Mouse (Mus musculus) monocyte, adult 5-6 weeks (primary cell): ENCODE results near the gene Emc4. TPM values are rescaled to one million over a fixed set of nuclear protein-coding genes. Genes with fewer than 3 reads are reported as not detected.
A peak's percentile ranks its signal among the peaks of the same experiment; 100 is the strongest.

Experiments used
- ATAC-seq: fragments of 153-309, 156-312 bp; replicated peaks from 2 replicates; pipeline ENCODE4 v1.8.0; 2017; ENCODE audit warnings: mild to moderate bottlenecking; ENCODE audit not compliant: low TSS enrichment, insufficient number of reproducible peaks, severe bottlenecking, poor library complexity, low FRiP score
- total RNA-seq: library from RNA; stranded (forward); fragments of 200-1000, 200-491, 200-594 nt; gene quantifications from 3 replicates; pipeline ENCODE4 v1.2.3, GENCODE M21; 2017

Gene Emc4
- total RNA-seq: 33.5 to 44.1 TPM (median 34.3 TPM) in 3 replicates

DNA sequence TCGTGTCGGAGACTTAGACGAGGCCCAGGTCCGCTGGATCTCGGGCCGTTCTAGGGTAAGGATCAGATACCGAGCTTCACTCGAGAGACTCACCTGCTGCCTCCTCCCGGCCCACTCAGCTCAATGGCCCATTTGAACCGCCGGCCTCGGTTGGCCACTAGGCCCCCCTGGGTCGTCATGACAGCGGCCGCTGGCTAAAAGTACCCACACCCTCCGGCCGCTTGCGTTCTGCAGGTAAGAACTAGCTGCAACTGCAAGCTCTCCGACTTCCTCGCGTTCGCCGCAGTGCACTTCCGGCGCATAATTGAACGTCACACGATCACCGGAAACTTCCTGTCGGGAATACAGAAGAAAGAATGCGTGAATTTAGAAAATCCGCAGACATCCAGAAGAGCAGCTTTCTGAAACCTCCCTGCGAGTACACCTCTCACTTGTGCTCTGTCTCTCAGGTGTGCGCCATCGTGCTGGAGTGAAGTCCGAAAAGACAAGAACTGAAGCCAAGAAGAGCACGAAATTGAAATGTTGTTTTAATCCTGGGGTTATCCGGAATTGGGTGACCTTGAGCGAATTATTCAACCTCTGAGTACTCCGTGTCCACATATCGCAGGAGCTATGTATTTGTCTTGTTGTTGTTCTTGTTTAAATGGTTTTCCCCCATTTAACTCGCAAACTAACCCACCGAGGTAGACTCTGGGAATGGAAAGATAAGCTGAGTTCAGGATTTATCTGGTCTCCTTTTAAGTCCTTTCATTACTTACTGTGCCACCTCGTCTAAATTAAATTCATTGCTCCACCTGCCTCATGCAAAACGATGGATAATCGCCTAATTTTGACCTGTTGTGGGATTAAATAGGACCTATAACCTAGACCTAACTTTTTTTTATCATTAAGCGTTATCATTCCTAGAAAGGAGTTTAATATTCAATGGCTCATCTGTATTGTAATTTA, at the start of gene Emc4:
Emc4 (minus strand) TSS at position 302 of the 948 bp plus-strand sequence.
- peak; percentile 78 for ATAC-seq

DNA sequence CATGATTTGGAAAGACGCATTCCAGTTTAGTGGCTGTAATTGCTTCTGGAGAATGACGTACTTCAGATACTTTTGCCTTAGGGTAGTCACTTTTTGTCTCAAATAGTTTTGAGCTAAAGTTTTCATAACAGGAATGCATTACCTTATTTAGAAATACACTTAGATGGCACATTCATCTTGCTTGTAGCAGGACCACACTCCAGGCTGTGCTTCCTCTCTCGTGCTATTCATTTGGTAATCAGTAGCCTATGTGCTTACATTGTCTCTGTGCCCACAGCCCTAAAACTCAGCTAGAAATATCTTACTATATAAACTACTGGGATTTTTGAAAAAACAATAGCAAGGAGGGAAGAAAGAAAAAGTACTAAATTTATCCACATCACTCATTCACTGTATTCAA, 39.2 kb upstream of the Emc4 start:
- ATAC-seq: no peak

DNA sequence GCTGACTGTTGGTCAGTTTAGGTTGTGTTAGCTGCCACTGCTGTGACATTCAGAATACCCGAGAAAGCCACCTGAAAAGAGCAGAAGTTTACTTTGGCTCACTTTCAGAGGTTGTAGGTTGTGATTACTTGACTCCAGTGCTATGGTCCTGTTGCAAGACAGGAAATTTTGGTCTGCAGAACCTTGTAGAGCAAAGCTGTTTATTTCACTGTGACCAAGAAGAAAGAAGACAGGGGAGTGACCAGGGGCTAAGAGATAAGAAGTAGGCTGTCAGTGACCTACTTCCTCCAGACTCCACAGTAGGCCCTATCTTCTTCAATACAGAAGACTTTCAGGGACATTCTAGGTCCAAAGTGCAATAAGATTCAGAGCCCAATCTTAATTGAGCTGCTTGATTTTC, 28.8 kb upstream of the Emc4 start:
- ATAC-seq: no peak

DNA sequence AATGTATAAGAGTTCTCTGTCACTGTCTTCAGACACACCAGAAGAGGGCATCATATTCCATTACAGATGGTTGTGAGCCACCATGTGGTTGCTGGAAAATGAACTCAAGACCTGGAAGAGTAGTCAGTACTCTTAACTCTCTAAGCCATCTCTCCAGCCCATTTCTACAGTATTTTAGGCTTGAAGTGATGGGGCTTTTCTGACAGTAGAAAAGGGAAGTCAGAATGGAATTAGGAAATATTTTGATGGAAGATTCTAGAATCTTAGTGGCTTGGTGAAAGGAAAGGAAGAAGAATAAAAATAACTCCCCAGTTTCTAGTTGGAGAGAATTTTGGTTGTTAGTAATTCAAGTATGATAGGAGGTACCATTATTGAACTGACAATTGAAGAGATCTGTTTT, 26.1 kb upstream of the Emc4 start:
- ATAC-seq: no peak

DNA sequence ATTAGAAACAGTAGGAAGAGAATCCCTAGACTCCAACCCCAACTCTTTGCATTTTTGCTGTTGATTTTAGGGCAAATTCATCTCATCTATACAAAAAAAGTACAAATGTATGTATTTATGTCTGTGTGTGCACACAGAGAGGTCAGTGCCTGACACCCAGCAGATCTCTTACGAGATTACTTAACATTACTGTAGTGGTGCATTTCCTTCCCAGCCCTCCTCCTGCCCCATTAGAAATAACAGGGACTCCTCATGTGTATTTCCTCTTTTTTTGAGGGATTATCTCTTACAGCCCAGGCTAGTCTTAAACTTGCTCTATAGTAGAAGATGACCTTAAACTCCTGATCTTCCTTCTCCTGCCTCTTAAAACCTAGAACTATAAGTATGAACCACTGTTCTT, 24.9 kb upstream of the Emc4 start:
- ATAC-seq: no peak

DNA sequence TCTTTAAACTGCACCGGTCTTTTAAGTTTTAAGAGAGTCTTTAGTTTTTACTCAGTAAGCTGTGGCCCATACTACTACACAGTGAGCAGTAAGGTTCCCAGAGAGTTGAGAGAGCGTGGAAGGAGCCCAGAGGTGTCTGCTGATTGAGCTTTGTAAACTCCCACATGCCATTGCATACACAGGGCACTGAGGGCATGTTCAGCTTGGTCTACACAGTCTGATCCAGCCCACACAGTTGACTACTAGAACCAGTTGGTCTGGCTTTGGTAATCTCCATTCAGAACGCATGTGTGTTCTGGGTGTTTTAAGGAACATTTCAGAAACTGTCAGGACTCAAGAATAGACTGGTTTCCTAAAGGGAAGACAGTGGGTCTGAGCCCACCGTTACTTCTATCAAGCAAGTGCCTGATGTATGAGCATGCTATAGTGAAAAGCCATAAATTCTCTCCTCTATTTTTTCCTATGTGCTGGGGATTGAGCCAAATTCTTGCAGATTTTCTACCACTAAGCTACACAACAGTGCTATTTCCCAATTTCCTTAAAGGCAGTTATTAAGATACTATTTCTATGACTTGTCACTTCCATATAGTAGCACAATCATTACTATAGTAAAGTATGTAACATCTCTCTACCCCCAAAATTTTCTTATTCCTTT, 23.6 kb upstream of the Emc4 start:
- no peak for ATAC-seq

DNA sequence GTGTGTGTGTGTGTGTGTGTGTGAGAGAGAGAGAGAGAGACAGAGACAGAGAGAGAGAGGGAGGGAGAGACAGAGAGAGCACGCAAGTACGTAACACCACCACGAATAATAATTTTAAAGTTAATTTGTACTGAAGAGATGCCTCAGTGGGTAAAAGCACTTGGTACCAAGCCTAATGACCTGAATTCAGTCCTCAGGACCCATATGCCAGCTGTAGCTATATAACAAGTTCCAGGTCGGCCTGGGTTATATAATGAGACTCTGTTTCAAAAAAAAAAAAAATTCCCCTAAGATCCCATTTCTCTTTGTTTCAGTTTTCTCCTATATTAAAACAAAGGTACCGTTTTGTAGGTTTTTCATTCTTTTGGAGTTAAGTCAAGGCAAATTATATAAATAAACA, 23.0 kb upstream of the Emc4 start:
- ATAC-seq: no peak

DNA sequence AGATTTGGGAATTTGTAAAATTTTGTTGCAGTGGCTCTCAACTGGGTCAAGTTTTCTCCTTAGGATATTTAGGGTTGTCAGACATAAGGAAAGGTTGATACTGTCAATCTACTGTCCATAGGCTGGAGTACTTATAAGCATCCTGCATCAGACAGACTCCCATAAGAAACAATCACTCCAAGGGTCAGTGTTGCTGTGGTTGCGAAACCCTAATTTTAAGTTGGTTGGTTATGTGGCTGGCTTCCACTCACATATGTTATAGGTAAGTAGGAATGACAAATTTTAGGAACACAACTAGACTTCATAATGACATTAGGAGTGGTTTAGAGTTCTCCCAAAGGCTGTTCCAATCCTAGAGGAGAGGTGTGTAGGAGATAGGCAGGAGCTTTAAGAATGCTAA, 13.4 kb upstream of the Emc4 start:
- ATAC-seq: no peak

DNA sequence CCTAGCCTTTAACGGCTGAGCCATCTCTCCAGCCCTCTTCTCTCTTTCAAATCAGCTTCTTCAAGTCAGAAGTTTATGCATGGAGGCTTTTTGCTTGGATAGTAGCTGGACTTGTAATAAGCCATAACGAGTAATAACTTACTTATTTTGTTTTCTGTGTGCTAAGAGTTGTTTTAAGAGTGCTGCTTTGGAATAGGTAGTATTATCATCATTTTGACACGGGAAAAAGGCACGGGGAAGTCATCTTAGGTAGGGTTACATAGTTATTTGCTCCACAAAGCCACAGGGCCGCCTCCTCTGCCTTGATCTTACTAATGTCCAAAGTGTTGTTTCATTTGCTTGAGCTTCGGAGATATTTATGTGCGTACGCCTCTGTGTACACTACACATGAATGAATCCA, 12.3 kb upstream of the Emc4 start:
- no peak for ATAC-seq

DNA sequence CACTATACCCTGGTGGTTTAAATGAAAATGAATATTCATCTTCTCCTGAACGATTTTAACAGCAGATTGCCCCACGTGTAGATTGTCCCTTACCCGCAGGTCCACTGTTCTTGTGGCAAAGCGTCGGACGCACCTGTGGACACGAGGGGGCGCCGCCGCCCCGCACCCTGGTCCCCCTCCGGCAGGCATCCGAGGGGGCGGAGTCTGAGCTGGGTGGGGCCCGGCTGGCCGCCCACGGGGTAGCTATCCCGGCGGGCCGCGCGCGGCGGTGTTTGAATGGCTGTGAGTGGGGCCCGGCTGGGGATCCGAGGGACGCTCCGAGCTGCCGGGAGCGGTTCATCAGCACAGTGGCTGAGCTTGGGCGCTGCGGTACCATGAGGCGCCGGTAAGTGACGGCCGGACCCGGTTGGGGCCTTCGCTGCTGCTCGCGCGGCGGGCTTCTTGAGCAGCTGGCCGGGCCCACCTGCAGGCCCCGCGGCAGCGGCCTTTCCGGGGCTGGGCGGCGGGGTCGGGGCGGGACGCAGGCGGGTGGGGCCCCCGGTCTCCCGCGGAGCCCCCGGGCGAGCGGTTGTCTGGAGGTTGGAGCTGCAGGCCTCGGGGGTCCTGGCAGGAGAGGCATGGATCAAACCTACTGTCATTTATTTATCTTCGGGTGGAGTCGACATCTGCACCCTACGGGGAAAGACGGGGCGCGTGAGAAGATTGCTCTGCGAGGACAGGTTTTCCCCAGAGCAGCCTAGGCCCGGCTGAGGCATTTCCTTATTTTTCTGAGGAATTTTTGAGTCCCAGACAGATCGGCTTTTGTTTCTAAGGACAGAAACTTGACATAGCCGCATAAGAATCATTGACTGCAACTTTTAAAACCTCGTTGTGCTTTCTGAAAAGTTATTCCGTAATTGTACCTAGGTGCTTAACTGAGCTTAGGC, 11.4 kb upstream of the Emc4 start, which contains the start of gene Katnbl1:
Katnbl1 (plus strand) TSS at position 239 of the 926 bp plus-strand sequence.
- peak; percentile 94 for ATAC-seq

DNA sequence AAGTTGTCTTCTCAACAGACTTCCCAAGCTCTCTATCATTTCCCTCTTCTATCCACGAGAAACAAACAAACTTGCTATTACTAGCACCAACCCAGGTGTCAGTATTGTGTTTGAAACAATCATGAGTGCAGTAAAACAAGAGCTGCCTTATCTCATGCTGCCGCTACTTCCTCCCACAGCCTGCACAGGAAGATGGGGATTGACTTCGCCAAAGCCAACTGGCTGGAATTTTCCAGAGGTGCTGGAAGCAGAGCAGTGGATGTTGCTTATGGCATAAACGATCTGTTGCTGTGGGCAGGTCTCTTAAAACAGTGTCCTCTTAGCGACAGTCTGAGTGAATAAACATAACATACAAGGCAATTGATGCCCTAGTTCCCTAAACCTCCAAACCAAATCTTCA, 6.8 kb upstream of the Emc4 start:
- no peak for ATAC-seq

DNA sequence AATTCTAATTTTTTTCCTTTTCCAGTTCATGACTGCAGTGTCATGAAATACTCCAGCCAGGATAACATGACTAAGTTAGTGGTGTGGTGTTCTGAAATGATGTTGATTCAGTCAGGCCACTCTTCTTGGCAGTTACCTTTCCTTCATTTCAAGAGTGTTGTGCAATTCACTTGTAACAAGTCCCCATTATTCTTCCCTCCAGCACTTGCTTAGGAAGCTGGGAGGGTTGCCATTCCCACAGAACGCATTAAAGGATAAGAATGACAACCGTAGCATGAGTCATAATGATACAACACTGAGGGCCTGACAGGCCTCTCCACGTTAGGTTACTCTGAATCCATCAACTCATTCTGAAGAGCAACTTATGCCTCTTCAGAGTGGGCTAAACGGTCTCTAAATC, 5.3 kb upstream of the Emc4 start:
- no peak for ATAC-seq

DNA sequence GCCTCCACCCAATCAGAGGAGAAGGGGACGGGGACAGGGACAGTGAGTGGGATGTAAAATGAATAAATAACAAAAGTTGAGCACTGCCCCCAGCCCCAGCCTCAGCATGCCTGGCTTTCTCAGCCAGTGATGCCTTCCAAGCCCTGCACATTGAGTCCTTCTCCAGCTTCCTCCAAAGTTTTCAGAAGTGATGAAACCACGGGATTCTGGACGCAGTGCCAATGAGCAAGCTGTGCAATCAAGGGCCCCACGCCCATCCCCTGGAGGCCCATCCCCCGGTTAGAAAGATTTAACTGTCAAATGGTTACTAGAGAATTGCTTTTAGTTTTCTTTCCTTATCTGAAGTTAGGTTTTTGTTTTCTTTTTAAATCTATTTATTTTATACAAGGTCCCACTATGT, 2.1 kb upstream of the Emc4 start:
- no peak for ATAC-seq

DNA sequence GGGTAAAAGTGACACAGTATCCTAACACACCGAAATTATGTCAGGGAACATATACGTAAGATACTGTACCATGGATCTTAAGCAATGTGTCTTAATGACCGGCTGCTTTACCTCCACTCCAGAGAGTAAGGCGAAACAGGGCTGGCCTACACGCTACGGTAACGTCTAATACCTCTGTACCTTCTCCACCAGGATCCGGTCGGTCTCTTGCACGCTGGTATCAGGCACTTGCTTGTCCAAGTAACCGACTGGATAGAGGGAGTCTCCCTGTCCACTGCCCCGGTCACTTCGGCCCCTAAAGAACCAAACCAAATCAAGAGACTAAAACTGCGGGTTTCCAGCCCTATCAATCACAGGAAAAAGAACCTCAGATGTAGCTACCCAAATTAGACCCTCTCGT, 605 bp downstream of the Emc4 start:
- peak; percentile 18; the same call in 1 of the 2 replicates for ATAC-seq

DNA sequence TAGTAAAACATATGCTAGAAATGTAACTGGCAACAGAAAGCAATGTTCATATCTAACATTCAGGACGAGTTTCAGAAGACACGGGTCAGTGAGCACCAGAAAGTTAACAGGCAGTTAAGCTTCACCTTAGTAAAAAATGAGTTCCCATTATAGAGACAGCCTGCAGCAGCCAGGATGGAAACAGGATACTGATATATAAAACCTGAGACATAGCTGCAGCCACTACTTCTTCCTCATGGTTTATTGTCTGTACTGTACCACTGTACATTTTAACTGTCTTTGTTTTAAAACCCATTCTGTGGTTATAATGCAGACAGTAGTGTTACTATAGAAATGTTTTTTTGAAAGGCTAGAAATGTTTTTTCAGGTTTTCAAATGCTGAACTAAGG, 7.1 kb downstream of the Emc4 start:
- no peak for ATAC-seq

DNA sequence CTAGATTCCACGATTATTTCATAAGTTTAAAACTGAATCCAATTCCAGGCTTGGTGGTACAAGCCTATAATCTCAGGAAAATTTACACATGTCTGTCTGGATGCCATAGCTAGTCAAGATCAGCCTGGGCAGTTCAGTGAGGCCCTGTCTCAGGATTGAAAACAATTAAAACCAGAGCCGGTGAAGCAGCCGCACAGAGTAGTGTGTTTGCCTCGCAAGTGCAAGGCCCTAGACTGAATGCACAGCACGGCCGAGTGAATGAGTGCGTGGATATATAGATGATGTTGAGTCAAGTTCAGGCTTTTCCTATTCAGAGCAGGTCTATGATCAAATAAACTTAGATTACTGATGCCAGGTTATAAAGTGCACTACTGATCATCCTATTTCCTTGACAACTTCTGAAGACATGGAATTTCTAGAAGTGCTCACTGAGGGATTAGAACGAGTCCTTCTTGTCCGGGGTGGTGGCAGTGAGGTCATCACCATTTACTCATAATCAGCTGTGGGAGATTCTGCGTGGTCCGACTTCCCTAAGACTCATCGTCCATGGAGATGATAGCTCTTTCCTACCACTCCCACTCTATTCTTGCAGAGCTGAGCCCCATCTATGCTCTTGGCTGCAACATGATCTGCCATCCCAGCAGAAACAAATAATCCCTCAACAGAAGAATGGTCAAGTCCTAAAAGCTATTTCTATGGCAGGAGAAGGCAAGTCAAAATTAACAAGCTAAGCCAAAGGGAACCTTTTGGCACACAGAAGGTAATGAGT, 7.6 kb downstream of the Emc4 start:
- ATAC-seq: no peak

DNA sequence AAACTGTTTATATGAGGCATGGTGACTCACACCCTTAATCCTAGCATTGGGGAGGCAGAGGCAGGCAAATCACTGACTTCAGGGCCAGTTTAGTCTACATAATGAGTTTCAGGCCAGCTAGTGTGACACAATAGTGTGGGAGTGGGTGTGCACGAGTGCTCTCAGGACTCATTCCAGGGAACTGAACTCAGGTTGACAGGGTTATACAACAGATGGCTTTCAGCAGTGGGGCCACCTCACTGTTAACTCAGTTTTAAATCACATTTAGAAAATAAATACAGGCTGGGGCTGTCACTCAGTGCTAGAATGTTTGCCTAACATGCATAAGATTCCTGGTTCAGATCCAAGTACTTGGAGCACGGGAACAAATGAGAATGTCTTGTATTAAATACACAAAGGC, 8.2 kb downstream of the Emc4 start:
- no peak for ATAC-seq

DNA sequence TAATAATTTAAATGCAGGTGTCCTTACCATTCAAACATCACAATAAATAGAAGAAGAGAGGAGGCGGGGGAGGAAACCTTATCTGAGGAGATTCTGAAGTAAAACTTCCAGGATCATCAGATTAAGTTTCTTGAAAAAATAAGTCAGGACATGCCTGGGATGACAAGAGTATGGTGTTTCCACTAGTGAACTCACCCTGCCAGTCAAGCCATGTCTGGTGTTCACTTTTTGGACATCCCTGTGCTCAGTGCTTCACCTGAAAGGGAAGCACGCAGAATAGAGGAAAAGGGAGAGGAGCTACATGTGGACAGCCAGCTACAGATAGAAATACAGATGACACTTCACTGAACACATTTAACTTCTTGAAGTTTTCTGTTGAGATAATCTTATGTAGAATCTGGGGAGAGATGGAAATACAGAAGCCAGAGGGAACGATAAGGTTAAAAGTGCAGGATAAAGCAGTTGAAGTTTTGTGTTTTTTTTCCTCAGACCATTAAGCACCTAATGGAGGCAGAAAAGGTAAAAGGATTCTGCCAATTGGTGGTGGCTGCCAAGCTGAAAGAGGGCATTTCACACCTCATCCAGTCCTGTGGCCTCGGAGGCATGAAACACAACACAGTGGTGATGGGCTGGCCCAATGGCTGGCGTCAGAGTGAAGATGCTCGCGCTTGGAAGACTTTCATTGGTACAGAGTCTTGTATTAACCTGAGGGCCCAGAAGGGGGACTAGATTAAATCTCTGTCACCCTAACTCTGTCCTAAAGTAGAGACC, 14.0 kb downstream of the Emc4 start:
- ATAC-seq: no peak
